Mouse (Mus musculus): ENCODE results near the gene Ppp2r1b.

Gene Ppp2r1b

DNA sequence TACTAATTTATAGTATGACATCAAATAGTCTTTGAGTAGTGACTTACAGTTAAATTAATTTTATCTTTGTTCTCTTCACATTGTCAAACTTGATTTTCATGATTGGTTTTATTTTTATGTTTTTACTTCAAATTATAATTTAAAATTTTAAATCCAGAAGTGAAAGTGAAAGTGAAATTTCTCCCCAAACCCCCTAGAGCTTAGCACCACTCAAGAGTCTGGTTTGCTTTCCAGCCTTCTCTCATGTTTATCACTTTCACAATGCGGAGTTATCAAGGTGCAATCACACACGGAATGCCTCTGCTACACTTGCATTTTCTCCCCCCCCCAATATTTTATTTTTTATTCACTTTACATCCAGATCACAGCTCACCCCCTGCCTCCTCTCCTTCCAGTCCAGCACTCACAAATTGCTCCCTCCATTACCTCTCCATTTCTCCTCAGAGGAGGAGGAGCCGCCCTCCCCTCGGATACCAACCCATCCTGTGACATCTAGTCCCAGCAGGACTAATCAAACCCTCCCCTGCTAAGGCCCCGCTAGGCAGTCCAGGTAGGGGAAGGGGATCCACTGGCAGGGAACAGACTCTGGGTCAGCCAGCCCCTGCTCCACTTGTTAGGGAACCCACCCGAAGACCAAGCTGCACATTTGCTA is 59.2 kb downstream of the Ppp2r1b start:
- intact Hi-C loops (cut with DNase I): no loop called here

- intact Hi-C loops (cut with DNase I): no loop called here
Observed at GRCm38 (mm10) chr9:50905321-50905720, 60.2 kb downstream of the Ppp2r1b start.

- intact Hi-C loops (cut with DNase I): no loop called here
Observed at GRCm38 (mm10) chr9:50911861-50912515, 66.9 kb downstream of the Ppp2r1b start.

DNA sequence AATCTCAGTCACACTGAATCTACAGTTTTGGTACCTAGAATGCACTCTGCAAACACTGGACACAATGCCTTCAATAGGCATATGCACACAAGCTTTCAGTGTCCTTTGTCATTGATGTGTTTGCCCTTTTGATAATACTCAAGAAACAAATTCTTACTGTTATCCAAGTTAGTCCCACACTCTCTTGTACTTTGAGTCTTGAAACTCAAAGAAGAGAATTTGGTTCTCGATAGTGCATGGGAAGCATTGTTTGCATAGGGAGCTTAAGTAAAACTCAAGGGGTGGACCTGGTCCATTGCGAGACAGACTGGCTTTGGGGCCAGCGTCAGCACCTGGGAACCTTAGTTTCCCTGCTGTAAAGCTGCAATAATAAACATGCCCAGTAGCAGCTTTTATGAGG is 73.0 kb downstream of the Ppp2r1b start:
- intact Hi-C loops (cut with DNase I): no loop called here

- intact Hi-C loops (cut with DNase I): no loop called here
Observed at GRCm38 (mm10) chr9:50919554-50919953, 74.5 kb downstream of the Ppp2r1b start.

- intact Hi-C loops (cut with DNase I): no loop called here
Observed at GRCm38 (mm10) chr9:50920933-50921895, 76.1 kb downstream of the Ppp2r1b start.

DNA sequence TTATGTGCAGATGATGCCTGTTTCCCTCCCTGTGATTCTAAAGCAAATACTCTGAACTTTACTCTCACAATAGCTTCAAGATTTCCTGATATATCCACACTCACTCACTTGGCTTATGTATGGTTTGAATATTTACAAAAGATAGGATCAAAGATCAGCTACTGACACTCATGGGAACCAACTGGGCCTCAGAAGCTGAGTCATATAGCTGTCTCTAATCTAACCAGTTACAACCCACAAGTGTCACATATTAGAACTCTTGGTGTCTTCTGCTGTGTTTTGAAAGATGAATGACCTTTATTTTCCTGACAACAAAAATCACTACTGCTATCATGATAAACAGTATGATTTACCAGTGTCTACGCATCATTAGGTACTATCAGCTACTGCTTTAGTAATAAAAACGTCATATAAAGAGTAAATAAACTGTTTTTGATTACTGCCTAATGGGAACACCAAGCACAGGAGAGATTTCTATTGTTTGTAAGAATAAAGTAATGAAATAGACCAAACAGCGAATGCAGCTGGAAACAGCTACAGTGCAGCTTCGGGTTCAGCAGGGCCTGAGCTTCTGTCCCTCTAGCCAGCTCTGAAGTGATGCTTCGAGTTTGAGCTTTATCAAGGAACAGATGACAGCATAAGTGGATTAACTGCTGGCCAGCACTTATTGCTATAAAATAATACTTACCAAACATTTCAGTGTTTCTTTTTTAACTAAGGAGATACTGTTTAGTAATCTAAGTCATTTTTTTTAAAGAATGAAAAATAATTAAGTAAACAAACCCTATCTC is 77.5 kb downstream of the Ppp2r1b start:
- intact Hi-C loops (cut with DNase I): no loop called here

DNA sequence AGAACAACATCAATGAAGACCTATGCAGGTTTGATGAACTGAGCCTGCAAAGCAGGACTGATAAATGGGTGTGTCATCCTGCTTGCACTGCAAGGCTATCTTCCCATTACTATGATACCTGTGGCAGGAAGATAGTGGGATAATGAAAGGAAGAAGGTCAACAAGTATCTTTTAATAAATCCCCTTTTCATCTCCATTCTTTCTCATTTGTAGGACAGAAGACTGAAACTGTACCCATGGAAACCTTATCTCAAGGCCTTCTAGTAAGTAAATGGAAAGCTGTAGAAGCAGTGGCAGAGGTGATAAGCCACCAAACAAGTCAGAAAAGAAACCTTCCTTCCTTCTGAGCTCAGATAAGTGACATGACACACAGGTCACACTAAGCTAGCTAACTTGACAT is 79.4 kb downstream of the Ppp2r1b start:
- intact Hi-C loops (cut with DNase I): no loop called here

- intact Hi-C loops (cut with DNase I): no loop called here
Observed at GRCm38 (mm10) chr9:50925801-50926200, 80.7 kb downstream of the Ppp2r1b start.

DNA sequence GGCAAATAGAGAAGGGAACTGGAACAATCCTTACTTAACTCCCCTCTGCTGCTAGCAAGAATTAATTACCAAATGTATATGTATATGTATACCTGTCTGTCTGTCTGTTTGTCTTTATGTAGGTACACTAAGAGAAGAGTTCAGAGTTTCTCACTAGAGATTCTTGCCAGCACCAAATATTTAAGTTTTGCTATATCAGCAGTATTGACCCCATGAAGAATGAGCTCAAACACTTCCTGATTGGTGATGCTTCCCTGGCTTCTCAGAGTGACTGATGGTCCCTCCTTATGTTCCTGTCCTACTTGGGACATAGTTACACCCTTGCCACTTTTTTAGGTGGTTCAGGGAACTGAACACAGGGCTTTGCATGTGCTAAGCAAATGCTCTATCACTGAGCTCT is 84.9 kb downstream of the Ppp2r1b start:
- intact Hi-C loops (cut with DNase I): loop anchor here (10.0 kb wide), 1 partner anchor 55 kb away; no protein-coding TSS in a partner anchor

DNA sequence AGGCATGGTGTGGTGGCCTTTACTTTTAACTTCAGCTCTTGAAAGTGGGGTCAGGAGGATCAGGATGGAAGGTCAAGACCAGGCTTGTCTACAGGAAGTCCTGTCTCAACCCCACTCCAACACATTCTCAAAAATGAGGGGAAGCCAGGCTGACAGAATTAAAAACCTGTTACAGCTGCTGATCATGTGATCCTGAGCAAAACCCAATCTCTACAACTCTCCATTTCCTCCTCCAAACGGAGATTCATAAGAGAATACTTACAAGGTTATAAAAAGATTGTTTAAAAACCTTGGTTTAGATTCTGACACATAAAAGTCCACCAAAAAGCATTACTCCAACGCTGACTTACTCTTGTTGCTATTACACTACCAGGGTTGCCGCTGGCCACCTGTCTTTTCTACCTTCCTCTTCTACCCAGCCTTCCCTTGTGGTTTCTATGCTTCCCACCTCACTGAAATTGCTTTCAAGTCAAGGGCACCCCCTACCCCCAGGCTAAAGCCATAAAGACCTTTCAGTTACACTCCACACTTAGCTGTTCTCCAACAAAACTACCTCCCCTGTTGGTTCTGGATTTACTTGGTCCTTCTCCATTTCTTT is 96.8 kb downstream of the Ppp2r1b start:
- intact Hi-C loops (cut with DNase I): no loop called here

- intact Hi-C loops (cut with DNase I): no loop called here
Observed at GRCm38 (mm10) chr9:50942711-50943110, 97.6 kb downstream of the Ppp2r1b start.
